Mouse (Mus musculus): ENCODE data around the gene Rnf167. TPM values are rescaled to one million over a fixed set of nuclear protein-coding genes. Genes with fewer than 3 reads are reported as not detected.

The Rnf167 gene
- polyA plus RNA-seq, 1 experiment from 2014 or later, result 95.8 TPM

DNA sequence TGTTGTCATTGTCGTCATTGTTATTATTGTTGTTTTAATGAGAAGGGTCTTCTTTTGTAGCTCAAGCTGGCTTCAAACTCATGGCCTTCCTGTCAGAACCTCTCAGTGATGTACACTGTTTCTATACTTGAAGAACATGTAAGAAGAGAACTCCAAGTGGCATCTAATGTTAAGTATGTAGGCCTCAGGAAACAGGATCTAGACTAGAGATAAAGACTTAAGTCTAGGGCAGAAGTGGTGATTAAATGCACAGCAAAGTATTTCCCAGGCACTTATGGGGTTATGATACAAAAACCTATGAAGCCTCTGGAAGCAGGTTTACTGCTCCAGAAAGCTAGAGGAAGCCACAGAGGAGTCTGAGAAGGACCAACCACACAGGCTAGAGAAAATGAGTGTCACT, 8.7 kb upstream of the Rnf167 start:
- Histone ChIP-seq H3K4me3 (replicated peaks) (no peak overlapping the region), H3K27ac (no peak overlapping the region), H3K9ac (replicated peaks) (no peak overlapping the region), H3K36me3 (peaks cover 7% of the 10 kb centered on the region; the same call in 1 of the 2 replicates), H3K4me2 (no peak overlapping the region), H3K9me3 (no peaks in the 10 kb centered on the region), H3K4me1 (replicated peaks) (no peaks in the 10 kb centered on the region), H3K27me3 (no peaks in the 10 kb centered on the region)
- no peak for ATAC-seq (ENCODE audit: insufficient number of reproducible peaks, insufficient read depth, low FRiP score, low TSS enrichment, low read depth)
- WGBS, result 85% methylated on average over 1 of the region's 1 CpGs

DNA sequence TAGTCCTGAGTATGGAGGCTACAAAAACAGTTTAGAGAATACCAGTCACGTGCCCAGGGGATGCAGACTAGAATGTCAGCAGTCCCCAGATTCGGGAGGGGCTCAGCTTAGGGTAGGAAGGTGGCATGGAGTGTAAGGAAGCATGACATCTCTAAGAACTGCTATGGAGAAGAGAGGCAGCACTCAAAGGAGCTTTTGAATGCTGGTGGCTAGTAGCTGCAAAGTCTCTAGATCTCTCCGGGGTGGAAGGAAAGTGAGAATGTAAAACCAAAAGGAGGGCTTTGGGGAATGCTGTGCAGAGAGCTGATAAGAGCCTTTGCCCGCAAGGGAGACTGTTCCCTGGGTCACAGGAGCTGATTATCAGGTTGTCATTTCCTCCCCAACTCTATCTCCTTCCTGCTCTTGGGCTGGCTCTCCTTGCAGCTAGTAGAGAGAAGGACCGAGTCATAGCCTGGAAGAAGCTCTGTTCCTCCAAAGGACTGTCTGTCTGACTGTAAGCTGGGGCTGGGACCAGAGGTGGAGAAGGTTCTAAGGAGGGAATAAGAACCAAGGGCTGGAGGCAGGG, 8.2 kb upstream of the Rnf167 start, which contains the start of gene Gp1ba:
Gene Gp1ba, plus strand, starts transcription at position 409 of the 565 bp plus-strand sequence.
- H3K27ac ChIP-seq, result no peak within 1 kb of the TSS

DNA sequence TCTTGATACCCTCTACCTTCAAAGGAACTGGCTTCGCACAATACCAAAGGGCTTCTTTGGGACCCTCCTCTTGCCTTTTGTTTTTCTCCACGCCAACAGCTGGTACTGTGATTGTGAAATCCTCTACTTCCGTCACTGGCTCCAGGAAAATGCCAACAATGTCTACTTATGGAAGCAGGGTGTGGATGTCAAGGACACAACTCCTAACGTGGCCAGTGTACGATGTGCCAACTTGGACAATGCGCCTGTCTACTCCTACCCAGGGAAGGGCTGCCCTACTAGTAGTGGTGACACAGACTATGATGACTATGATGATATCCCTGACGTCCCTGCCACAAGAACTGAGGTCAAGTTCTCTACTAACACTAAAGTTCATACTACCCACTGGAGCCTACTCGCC, 7.1 kb upstream of the Rnf167 start:
- WGBS, result 85% methylated on average over 8 of the region's 8 CpGs
- Histone ChIP-seq H3K9me3 (no peaks in the 10 kb centered on the region), H3K9ac (replicated peaks) (no peak overlapping the region), H3K4me2 (no peak overlapping the region), H3K27me3 (no peaks in the 10 kb centered on the region), H3K4me1 (replicated peaks) (no peaks in the 10 kb centered on the region), H3K4me3 (replicated peaks) (no peak overlapping the region), H3K36me3 (peaks cover 24% of the 10 kb centered on the region), H3K27ac (no peak overlapping the region)
- ATAC-seq (ENCODE audit: insufficient number of reproducible peaks, insufficient read depth, low FRiP score, low TSS enrichment, low read depth), result no peak

More for the DNA sequence above, 8.2 kb upstream of the Rnf167 start, which contains the start of gene Gp1ba:
- no peaks in the 10 kb centered on the region for H3K4me1 ChIP-seq (replicated peaks)
- no peaks in the 10 kb centered on the region for H3K27me3 ChIP-seq
- H3K9ac ChIP-seq (replicated peaks), result no peak within 1 kb of the TSS
- H3K9me3 ChIP-seq, result no peaks in the 10 kb centered on the region
- no peak within 1 kb of the TSS for H3K4me2 ChIP-seq
- ATAC-seq (ENCODE audit: insufficient number of reproducible peaks, insufficient read depth, low FRiP score, low TSS enrichment, low read depth), result no peak
- WGBS, result 49% methylated on average over 5 of the region's 5 CpGs
- H3K36me3 ChIP-seq, result peaks cover 12% of the 10 kb centered on the region
- no peak within 1 kb of the TSS for H3K4me3 ChIP-seq (replicated peaks)

DNA sequence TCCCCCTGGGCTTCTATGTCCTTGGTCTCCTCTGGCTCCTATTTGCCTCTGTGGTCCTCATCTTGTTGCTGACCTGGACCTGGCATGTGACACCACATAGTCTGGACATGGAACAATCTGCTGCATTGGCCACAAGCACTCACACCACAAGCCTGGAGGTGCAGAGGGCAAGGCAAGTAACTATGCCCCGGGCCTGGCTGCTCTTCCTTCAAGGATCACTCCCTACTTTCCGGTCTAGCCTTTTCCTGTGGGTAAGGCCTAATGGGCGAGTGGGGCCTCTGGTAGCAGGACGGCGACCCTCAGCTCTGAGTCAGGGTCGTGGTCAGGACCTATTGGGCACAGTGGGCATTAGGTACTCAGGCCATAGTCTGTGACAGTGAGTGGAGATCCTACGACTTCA, 5.8 kb upstream of the Rnf167 start:
- Histone ChIP-seq H3K36me3 (peaks cover 32% of the 10 kb centered on the region), H3K9me3 (no peaks in the 10 kb centered on the region), H3K4me3 (replicated peaks) (no peak overlapping the region), H3K27ac (no peak overlapping the region), H3K27me3 (no peaks in the 10 kb centered on the region), H3K4me1 (replicated peaks) (peaks cover 12% of the 10 kb centered on the region), H3K9ac (replicated peaks) (no peak overlapping the region), H3K4me2 (no peak overlapping the region)
- no peak for ATAC-seq (ENCODE audit: insufficient number of reproducible peaks, insufficient read depth, low FRiP score, low TSS enrichment, low read depth)
- 87% methylated on average over 7 of the region's 7 CpGs for WGBS

DNA sequence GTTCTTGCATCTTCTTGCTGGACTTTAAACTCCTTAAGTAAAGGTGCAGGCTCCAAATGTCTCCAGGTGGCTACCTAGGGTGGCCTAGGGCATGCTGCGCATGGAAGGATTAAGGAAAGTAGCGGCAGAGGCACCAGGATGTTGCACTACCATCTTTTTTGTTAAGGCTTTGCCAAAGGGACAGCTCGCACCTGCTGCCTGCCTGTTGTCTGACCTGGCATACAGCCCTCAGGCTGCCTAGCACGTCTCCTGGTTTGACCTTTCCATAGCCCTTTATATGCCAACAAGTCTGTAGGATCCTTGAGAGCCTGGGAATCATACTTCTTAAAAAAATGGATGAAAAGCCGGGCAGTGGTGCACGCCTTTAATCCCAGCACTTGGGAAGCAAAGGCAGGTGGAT, 4.0 kb upstream of the Rnf167 start:
- Histone ChIP-seq H3K9ac (replicated peaks) (no peak overlapping the region), H3K4me2 (no peak overlapping the region), H3K4me3 (replicated peaks) (no peak overlapping the region), H3K27me3 (no peaks in the 10 kb centered on the region), H3K36me3 (peaks cover 32% of the 10 kb centered on the region), H3K9me3 (no peaks in the 10 kb centered on the region), H3K4me1 (replicated peaks) (peaks cover 16% of the 10 kb centered on the region), H3K27ac (no peak overlapping the region)
- no peak for ATAC-seq (ENCODE audit: insufficient number of reproducible peaks, insufficient read depth, low FRiP score, low TSS enrichment, low read depth)
- WGBS, result 92% methylated on average over 6 of the region's 6 CpGs

DNA sequence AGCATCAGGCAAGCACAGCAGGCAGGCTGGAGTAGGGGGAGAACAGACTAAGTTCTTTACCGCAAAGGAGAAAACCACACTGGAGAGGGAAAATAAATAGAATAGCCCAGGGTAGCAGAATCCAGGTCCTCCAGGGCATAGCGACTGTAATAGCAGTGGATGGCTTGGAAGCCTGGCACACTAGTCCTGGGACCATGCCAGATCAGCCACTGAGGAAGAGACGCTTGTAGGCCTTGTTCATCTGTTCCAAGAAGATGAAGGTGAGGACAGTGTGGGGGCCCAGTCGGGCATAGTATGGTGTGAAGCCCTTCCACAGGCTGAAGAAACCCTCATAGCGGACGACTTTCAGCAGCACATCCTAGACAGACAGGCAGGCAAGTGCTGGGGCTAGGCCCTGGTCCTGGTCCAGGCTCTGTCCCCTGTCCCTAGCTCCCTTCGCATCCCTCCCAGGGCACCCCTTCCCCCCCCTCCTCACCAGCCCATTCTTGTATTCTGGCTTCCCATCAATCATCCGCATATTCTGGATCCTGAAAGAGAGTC, 2.4 kb upstream of the Rnf167 start:
- Histone ChIP-seq H3K27me3 (no peaks in the 10 kb centered on the region), H3K4me3 (replicated peaks) (no peak overlapping the region)

DNA sequence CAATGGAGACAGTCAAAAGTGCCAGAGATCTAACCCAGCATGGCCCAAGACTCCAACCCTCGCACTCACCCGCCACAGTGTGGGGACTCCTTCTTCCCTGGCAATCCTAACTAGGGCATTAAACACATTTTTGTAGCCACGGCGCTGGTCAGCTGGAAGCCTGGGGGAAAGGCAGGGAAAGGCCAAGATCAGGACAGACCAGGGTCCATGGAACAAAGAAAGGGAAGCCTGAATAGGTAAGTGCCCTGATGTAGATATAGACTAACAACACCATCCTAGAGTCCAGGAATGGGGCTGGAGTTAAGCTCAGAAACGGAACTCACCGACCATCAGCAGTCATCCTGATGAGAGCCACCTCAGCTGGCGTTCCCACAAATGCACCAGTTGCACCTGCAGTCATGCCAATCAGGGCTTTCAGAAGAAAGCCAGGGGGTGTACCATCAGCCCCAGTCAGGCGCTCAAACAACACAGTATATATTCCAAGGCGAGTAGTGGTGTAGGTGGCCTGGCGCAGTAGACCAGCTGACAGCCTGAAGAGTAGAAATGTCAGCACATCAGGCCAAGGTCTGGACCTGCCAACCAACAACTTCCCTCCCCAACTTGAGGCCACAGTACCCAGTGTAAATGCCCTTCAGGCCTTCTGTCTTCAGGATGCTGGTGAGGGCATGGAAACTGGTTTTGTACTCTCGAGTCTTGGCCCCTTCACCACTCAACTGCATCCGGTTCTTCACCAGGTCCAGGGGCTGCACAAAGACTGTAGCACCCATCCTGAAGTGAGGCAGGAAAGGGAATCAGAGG, 1.4 kb upstream of the Rnf167 start:
- 92% methylated on average over 12 of the region's 12 CpGs for WGBS
- H3K27ac ChIP-seq, result peak overlapping the region; percentile 93

More for the DNA sequence above, 2.4 kb upstream of the Rnf167 start:
- 0 out of 2 replicates have a peak overlapping the region, but pooled peaks have one; percentile 83 for H3K4me2 ChIP-seq
- no peak overlapping the region for H3K27ac ChIP-seq
- peaks cover 32% of the 10 kb centered on the region for H3K4me1 ChIP-seq (replicated peaks)
- ATAC-seq (ENCODE audit: insufficient number of reproducible peaks, insufficient read depth, low FRiP score, low TSS enrichment, low read depth), result no peak
- no peaks in the 10 kb centered on the region for H3K9me3 ChIP-seq
- H3K9ac ChIP-seq (replicated peaks), result no peak overlapping the region
- WGBS, result 92% methylated on average over 8 of the region's 8 CpGs
- peaks cover 46% of the 10 kb centered on the region for H3K36me3 ChIP-seq

DNA sequence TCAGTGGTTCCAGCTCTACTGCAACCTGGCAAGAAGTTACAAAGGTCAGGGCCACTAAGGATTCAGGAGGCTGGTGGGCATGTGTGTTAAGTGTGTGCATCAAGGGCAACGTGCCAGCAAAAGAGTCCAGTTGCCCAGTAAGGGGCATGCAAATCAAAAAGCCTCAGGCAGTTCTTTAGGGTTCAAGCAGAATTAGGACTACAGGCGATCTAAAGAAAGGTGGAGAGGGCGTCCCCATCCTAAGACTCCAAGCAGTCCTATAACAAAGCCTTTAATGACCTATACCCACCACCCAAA, 828 bp upstream of the Rnf167 start:
- no peaks in the 10 kb centered on the region for H3K27me3 ChIP-seq
- WGBS, result 27% methylated on average over 3 of the region's 3 CpGs
- H3K36me3 ChIP-seq, result peaks cover 61% of the 10 kb centered on the region
- peak overlapping the region; percentile 93 for H3K27ac ChIP-seq
- peak overlapping the region; percentile 54 for H3K4me3 ChIP-seq (replicated peaks)
- peak overlapping the region; percentile 83 for H3K4me2 ChIP-seq
- H3K4me1 ChIP-seq (replicated peaks), result peaks cover 44% of the 10 kb centered on the region
- no peaks in the 10 kb centered on the region for H3K9me3 ChIP-seq
- no peak for ATAC-seq (ENCODE audit: insufficient number of reproducible peaks, insufficient read depth, low FRiP score, low TSS enrichment, low read depth)
- H3K9ac ChIP-seq (replicated peaks), result peak overlapping the region; percentile 83

More for the DNA sequence above, 1.4 kb upstream of the Rnf167 start:
- peak overlapping the region; percentile 83 for H3K4me2 ChIP-seq
- peaks cover 55% of the 10 kb centered on the region for H3K36me3 ChIP-seq
- H3K4me3 ChIP-seq (replicated peaks), result peak overlapping the region; percentile 54
- peak overlapping the region; percentile 83 for H3K9ac ChIP-seq (replicated peaks)
- H3K4me1 ChIP-seq (replicated peaks), result peaks cover 39% of the 10 kb centered on the region
- no peaks in the 10 kb centered on the region for H3K9me3 ChIP-seq
- H3K27me3 ChIP-seq, result no peaks in the 10 kb centered on the region
- no peak for ATAC-seq (ENCODE audit: insufficient number of reproducible peaks, insufficient read depth, low FRiP score, low TSS enrichment, low read depth)

DNA sequence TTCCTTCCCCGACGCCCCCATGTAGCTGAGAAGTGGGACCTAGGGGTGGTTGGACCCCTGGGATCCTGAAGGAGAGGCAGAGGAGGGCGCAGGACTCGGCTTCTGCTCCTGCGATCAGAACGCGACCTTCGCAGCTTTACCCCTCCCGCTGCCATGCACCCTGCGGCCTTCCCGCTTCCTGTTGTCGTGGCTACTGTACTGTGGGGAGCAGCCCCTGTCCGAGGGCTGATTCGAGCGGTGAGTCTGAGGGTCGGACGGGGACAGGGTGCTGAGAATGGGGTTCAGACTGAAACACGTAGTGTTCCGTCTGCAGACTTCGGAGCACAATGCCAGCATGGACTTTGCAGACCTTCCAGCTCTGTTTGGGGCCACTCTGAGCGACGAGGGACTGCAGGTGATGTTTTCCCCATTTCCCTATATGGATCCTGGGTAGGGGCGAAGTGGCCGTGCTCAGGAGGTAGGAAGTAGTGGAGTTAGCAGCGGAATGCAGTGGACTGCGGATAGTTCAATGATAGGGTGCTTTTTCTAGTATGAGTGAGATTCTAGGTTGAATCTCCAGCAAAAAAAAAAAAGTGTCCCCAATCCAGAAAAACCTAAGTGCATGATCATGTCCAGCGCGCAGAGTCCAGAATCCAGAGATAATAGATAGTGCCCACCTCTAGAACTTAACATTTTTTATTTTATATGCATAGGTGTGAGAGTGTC, 833 bp downstream of the Rnf167 start:
- Histone ChIP-seq H3K36me3 (peaks cover 74% of the 10 kb centered on the region), H3K4me3 (replicated peaks) (peak overlapping the region; percentile 54), H3K27me3 (no peaks in the 10 kb centered on the region), H3K4me2 (peak overlapping the region; percentile 95), H3K9ac (replicated peaks) (peak overlapping the region; percentile 59), H3K4me1 (replicated peaks) (peaks cover 60% of the 10 kb centered on the region), H3K27ac (peak overlapping the region; percentile 94), H3K9me3 (no peaks in the 10 kb centered on the region)
- WGBS, result 2% methylated on average over 28 of the region's 28 CpGs
- no peak for ATAC-seq (ENCODE audit: insufficient number of reproducible peaks, insufficient read depth, low FRiP score, low TSS enrichment, low read depth)

DNA sequence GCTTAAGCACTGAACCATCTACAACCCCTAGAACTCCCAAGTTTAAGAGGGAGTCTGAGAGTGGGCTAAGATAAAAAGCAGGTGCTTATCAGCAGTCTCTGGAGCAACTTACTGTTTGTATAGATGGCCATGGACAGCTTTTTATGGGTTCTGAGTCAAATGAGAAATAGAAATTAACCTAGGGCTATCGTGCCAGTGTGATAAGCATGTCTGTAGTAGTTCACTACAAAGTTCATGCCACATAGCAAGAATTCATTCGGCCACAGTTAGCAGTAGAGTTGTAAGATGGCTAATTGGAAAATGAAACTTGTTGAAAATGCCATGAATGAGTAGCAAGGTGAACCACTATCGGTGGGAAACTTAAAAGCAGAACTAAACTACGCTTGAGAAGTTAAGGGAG, 1.5 kb downstream of the Rnf167 start:
- 83% methylated on average over 4 of the region's 4 CpGs for WGBS
- H3K9me3 ChIP-seq, result no peaks in the 10 kb centered on the region
- no peak overlapping the region for H3K27ac ChIP-seq
- peak overlapping the region; percentile 95 for H3K4me2 ChIP-seq
- H3K36me3 ChIP-seq, result peaks cover 71% of the 10 kb centered on the region
- 0 out of 2 replicates have a peak overlapping the region, but pooled peaks have one; percentile 59 for H3K9ac ChIP-seq (replicated peaks)
- no peak for ATAC-seq (ENCODE audit: insufficient number of reproducible peaks, insufficient read depth, low FRiP score, low TSS enrichment, low read depth)
- peak overlapping the region; percentile 54 for H3K4me3 ChIP-seq (replicated peaks)
- no peaks in the 10 kb centered on the region for H3K27me3 ChIP-seq
- H3K4me1 ChIP-seq (replicated peaks), result peaks cover 62% of the 10 kb centered on the region

DNA sequence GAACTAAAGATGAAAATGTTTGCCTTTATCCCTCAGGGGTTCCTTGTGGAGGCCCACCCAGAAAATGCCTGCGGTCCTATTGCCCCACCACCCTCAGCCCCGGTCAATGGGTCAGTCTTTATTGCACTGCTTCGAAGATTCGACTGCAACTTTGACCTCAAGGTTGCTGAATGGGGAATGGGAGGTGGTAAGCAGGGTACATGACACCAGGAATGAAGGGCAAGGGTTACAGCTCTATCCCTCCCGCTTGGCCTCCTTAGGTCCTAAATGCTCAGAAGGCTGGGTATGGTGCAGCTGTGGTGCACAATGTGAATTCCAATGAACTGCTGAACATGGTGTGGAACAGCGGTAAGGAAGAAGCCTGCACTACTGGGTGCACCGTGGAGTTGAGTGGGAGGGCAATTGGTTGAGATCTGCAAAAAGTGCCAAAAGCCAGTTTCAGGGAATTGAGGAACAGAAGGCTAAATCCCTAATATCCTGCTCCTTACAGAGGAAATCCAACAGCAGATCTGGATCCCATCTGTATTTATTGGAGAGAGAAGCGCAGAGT, 2.2 kb downstream of the Rnf167 start:
- Histone ChIP-seq H3K27ac (no peak overlapping the region), H3K9ac (replicated peaks) (0 out of 2 replicates have a peak overlapping the region, but pooled peaks have one; percentile 18), H3K4me3 (replicated peaks) (peak overlapping the region; percentile 54; the same call in 1 of the 2 replicates), H3K9me3 (no peaks in the 10 kb centered on the region), H3K36me3 (peaks cover 64% of the 10 kb centered on the region), H3K27me3 (no peaks in the 10 kb centered on the region), H3K4me1 (replicated peaks) (peaks cover 62% of the 10 kb centered on the region), H3K4me2 (peak overlapping the region; percentile 95)
- ATAC-seq (ENCODE audit: insufficient number of reproducible peaks, insufficient read depth, low FRiP score, low TSS enrichment, low read depth), result no peak
- 74% methylated on average over 8 of the region's 8 CpGs for WGBS

Measured in limb, embryonic 12.5 days (tissue).